Mouse (Mus musculus): ENCODE data around the gene 1700014D04Rik. TPM values are rescaled to one million over a fixed set of nuclear protein-coding genes. Genes with fewer than 3 reads are reported as not detected.
"Not testable (repeated sequence)": the region's sequence is repeated elsewhere in the genome, so short reads cannot be mapped to it uniquely, and the experiment has no call there.

Gene 1700014D04Rik
- 0.01 TPM for polyA plus RNA-seq (2012; fragmentation: generic; extraction: Trizol)
- long read RNA-seq, experiment 1: 0 reads
- long read RNA-seq, experiment 2: 0 reads

- TF ChIP-seq MYOG (IDR thresholded peaks at IDR 0.05; ENCODE audit: control insufficient read depth, extremely low read depth, insufficient read length): no peak
- no peak for TF ChIP-seq CTCF (IDR thresholded peaks at IDR 0.05; ENCODE audit: control insufficient read depth, insufficient read depth, insufficient read length)
- TF ChIP-seq MYOD1 (IDR thresholded peaks at IDR 0.05; ENCODE audit: control insufficient read depth, insufficient read length, low read depth): no peak
- TF ChIP-seq USF1 (IDR thresholded peaks at IDR 0.05; ENCODE audit: low read depth): no peak
- TF ChIP-seq MAX (IDR thresholded peaks at IDR 0.05): no peak
- no peak for TF ChIP-seq CEBPB (IDR thresholded peaks at IDR 0.05; ENCODE audit: low read depth)
- no peak for TF ChIP-seq FOSL1 (IDR thresholded peaks at IDR 0.05; ENCODE audit: insufficient read depth, low read length, poor library complexity, severe bottlenecking)
- Histone ChIP-seq H3K79me3 (ENCODE audit: low read depth) (no peaks in the 10 kb centered on the region), H3K27me3 (ENCODE audit: control insufficient read depth, insufficient read depth, insufficient read length) (no peaks in the 10 kb centered on the region), H3ac (ENCODE audit: control insufficient read depth, insufficient read length, low read depth) (no peak within 1 kb of the TSS), H3K79me2 (ENCODE audit: control insufficient read depth, insufficient read depth) (no peaks in the 10 kb centered on the region), H3K4me3 (ENCODE audit: insufficient read depth, poor library complexity, severe bottlenecking) (no peak within 1 kb of the TSS), H3K36me3 (ENCODE audit: control insufficient read depth, insufficient read depth) (no peaks in the 10 kb centered on the region)
Measured at GRCm38 (mm10) chr13:59746711-59747110, at the start of gene 1700014D04Rik. TSS of gene 1700014D04Rik (minus strand) at chr13:59746752.

GRCm38 (mm10) chr13:59795807-59796465 is 49.4 kb upstream of the 1700014D04Rik start:
- no peak for TF ChIP-seq MYOD1 (IDR thresholded peaks at IDR 0.05; ENCODE audit: control insufficient read depth, insufficient read length, low read depth)

GRCm38 (mm10) chr13:59794786-59795185 is 48.2 kb upstream of the 1700014D04Rik start:
- TF ChIP-seq MYOD1 (IDR thresholded peaks at IDR 0.05; ENCODE audit: control insufficient read depth, insufficient read length, low read depth) (no peak), CTCF (IDR thresholded peaks at IDR 0.05; ENCODE audit: control insufficient read depth, insufficient read depth, insufficient read length) (no peak), CEBPB (IDR thresholded peaks at IDR 0.05; ENCODE audit: low read depth) (no peak), USF1 (IDR thresholded peaks at IDR 0.05; ENCODE audit: low read depth) (no peak), MAX (IDR thresholded peaks at IDR 0.05) (no peak), MYOG (IDR thresholded peaks at IDR 0.05; ENCODE audit: control insufficient read depth, extremely low read depth, insufficient read length) (no peak), FOSL1 (IDR thresholded peaks at IDR 0.05; ENCODE audit: insufficient read depth, low read length, poor library complexity, severe bottlenecking) (no peak)
- Histone ChIP-seq H3K79me3 (ENCODE audit: low read depth) (no peaks in the 10 kb centered on the region), H3K79me2 (ENCODE audit: control insufficient read depth, insufficient read depth) (no peaks in the 10 kb centered on the region), H3K36me3 (ENCODE audit: control insufficient read depth, insufficient read depth) (peaks cover 69% of the 10 kb centered on the region), H3ac (ENCODE audit: control insufficient read depth, insufficient read length, low read depth) (no peak overlapping the region), H3K27me3 (ENCODE audit: control insufficient read depth, insufficient read depth, insufficient read length) (no peaks in the 10 kb centered on the region), H3K4me3 (ENCODE audit: insufficient read depth, poor library complexity, severe bottlenecking) (no peak overlapping the region)

More at GRCm38 (mm10) chr13:59795807-59796465, 49.4 kb upstream of the 1700014D04Rik start:
- H3ac ChIP-seq (ENCODE audit: control insufficient read depth, insufficient read length, low read depth): no peak overlapping the region
- no peak overlapping the region for H3K4me3 ChIP-seq (ENCODE audit: insufficient read depth, poor library complexity, severe bottlenecking)
- H3K36me3 ChIP-seq (ENCODE audit: control insufficient read depth, insufficient read depth): peaks cover 71% of the 10 kb centered on the region
- no peaks in the 10 kb centered on the region for H3K27me3 ChIP-seq (ENCODE audit: control insufficient read depth, insufficient read depth, insufficient read length)
- H3K79me2 ChIP-seq (ENCODE audit: control insufficient read depth, insufficient read depth): no peaks in the 10 kb centered on the region
- no peaks in the 10 kb centered on the region for H3K79me3 ChIP-seq (ENCODE audit: low read depth)

- no peaks in the 10 kb centered on the region for H3K79me3 ChIP-seq (ENCODE audit: low read depth)
- H3K4me3 ChIP-seq (ENCODE audit: insufficient read depth, poor library complexity, severe bottlenecking): no peak within 1 kb of the TSS
- no peak within 1 kb of the TSS for H3ac ChIP-seq (ENCODE audit: control insufficient read depth, insufficient read length, low read depth)
- no peaks in the 10 kb centered on the region for H3K79me2 ChIP-seq (ENCODE audit: control insufficient read depth, insufficient read depth)
- H3K27me3 ChIP-seq (ENCODE audit: control insufficient read depth, insufficient read depth, insufficient read length): no peaks in the 10 kb centered on the region
- TF ChIP-seq MAX (IDR thresholded peaks at IDR 0.05) (no peak), MYOD1 (IDR thresholded peaks at IDR 0.05; ENCODE audit: control insufficient read depth, insufficient read length, low read depth) (no peak)
- peaks cover 96% of the 10 kb centered on the region for H3K36me3 ChIP-seq (ENCODE audit: control insufficient read depth, insufficient read depth)
Measured at GRCm38 (mm10) chr13:59782145-59782544, 35.6 kb upstream of the 1700014D04Rik start, which contains the start of gene Gm49354. TSS of gene Gm49354 (minus strand) at chr13:59782245.

GRCm38 (mm10) chr13:59779744-59780264 is 33.3 kb upstream of the 1700014D04Rik start:
- not testable (repeated sequence) for H3K27me3 ChIP-seq (ENCODE audit: control insufficient read depth, insufficient read depth, insufficient read length); H3K79me3 ChIP-seq (ENCODE audit: low read depth); H3K79me2 ChIP-seq (ENCODE audit: control insufficient read depth, insufficient read depth); H3K4me3 ChIP-seq (ENCODE audit: insufficient read depth, poor library complexity, severe bottlenecking); H3ac ChIP-seq (ENCODE audit: control insufficient read depth, insufficient read length, low read depth)
- H3K36me3 ChIP-seq (ENCODE audit: control insufficient read depth, insufficient read depth): peaks cover 90% of the 10 kb centered on the region

GRCm38 (mm10) chr13:59779213-59779612 is 32.7 kb upstream of the 1700014D04Rik start:
- TF ChIP-seq USF1 (IDR thresholded peaks at IDR 0.05; ENCODE audit: low read depth) (no peak), CEBPB (IDR thresholded peaks at IDR 0.05; ENCODE audit: low read depth) (no peak), MYOG (IDR thresholded peaks at IDR 0.05; ENCODE audit: control insufficient read depth, extremely low read depth, insufficient read length) (no peak), CTCF (IDR thresholded peaks at IDR 0.05; ENCODE audit: control insufficient read depth, insufficient read depth, insufficient read length) (no peak), MAX (IDR thresholded peaks at IDR 0.05) (no peak), MYOD1 (IDR thresholded peaks at IDR 0.05; ENCODE audit: control insufficient read depth, insufficient read length, low read depth) (no peak), FOSL1 (IDR thresholded peaks at IDR 0.05; ENCODE audit: insufficient read depth, low read length, poor library complexity, severe bottlenecking) (no peak)
- Histone ChIP-seq H3K4me3 (ENCODE audit: insufficient read depth, poor library complexity, severe bottlenecking) (no peak overlapping the region), H3K79me2 (ENCODE audit: control insufficient read depth, insufficient read depth) (no peaks in the 10 kb centered on the region), H3K27me3 (ENCODE audit: control insufficient read depth, insufficient read depth, insufficient read length) (no peaks in the 10 kb centered on the region), H3K36me3 (ENCODE audit: control insufficient read depth, insufficient read depth) (peaks cover 86% of the 10 kb centered on the region), H3ac (ENCODE audit: control insufficient read depth, insufficient read length, low read depth) (no peak overlapping the region), H3K79me3 (ENCODE audit: low read depth) (no peaks in the 10 kb centered on the region)
